Mouse (Mus musculus): ENCODE results near the gene Itprid1. TPM values are rescaled to one million over a fixed set of nuclear protein-coding genes. Genes with fewer than 3 reads are reported as not detected.

The Itprid1 gene
- not detected in 2 replicates for polyA plus RNA-seq (2016; fragmentation: Nextera tagmentation; extraction: Ambion mirVana)

GRCm38 (mm10) chr6:55836650-55837320 lies at the start of gene Itprid1:
Gene Itprid1, plus strand, starts transcription at chr6:55836895.
- 73% methylated on average over 8 of the region's 8 CpGs for WGBS
- no peak for ATAC-seq (ENCODE audit: insufficient number of reproducible peaks, low FRiP score)
- Histone ChIP-seq H3K27ac (ENCODE audit: poor library complexity, severe bottlenecking) (no peak within 1 kb of the TSS), H3K9ac (no peak within 1 kb of the TSS), H3K27me3 (replicated peaks) (no peaks in the 10 kb centered on the region), H3K4me3 (no peak within 1 kb of the TSS), H3K4me2 (no peak within 1 kb of the TSS), H3K36me3 (no peaks in the 10 kb centered on the region), H3K4me1 (replicated peaks) (no peaks in the 10 kb centered on the region), H3K9me3 (replicated peaks) (no peaks in the 10 kb centered on the region)

- H3K27ac ChIP-seq (ENCODE audit: poor library complexity, severe bottlenecking) = no peak overlapping the region
- ATAC-seq (ENCODE audit: insufficient number of reproducible peaks, low FRiP score) = no peak
- H3K36me3 ChIP-seq = no peaks in the 10 kb centered on the region
- peaks cover 15% of the 10 kb centered on the region for H3K4me1 ChIP-seq (replicated peaks)
- H3K9me3 ChIP-seq (replicated peaks) = no peaks in the 10 kb centered on the region
- H3K4me2 ChIP-seq = no peak overlapping the region
- 31% methylated on average over 1 of the region's 1 CpGs for WGBS
- H3K9ac ChIP-seq = no peak overlapping the region
- no peaks in the 10 kb centered on the region for H3K27me3 ChIP-seq (replicated peaks)
- H3K4me3 ChIP-seq = no peak overlapping the region
Observed at GRCm38 (mm10) chr6:55789557-55789956, 47.1 kb upstream of the Itprid1 start.

DNA sequence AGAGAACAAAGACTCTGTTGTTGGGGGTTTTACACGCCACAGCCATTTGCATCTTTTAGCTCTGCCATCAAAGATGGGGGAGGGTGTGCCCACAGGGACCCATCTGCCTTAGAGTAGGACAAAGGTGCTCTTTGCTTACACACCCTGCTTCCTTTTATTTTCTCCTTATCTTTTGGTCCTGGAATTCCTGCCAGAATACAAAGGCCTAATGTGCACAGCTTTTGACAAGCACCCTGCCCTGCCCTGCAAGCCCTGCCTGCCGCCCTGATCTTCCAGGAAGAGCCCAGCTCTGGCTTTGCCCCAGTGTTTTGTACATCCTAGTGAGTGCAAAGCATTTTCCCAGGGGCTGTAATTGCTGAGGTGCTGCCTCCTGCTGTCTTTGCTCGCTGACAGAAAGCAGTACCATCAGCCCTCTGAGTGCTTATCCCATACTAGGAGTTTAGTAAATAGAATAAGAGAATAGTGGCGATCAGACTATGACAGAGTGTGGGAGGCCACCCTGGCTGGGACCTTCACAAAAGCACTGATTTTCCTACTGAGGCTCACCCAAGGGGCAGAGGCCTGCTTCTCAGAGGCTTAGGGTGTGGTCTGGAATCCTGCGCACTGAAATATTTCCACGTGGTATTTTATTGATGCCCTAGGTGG lies 44.7 kb upstream of the Itprid1 start:
- Histone ChIP-seq H3K27ac (ENCODE audit: poor library complexity, severe bottlenecking) (no peak overlapping the region), H3K4me1 (replicated peaks) (peaks cover 15% of the 10 kb centered on the region), H3K36me3 (no peaks in the 10 kb centered on the region), H3K4me2 (peak overlapping the region; percentile 38), H3K9me3 (replicated peaks) (no peaks in the 10 kb centered on the region), H3K27me3 (replicated peaks) (no peaks in the 10 kb centered on the region), H3K9ac (no peak overlapping the region), H3K4me3 (no peak overlapping the region)
- 20% methylated on average over 6 of the region's 6 CpGs for WGBS
- no peak for ATAC-seq (ENCODE audit: insufficient number of reproducible peaks, low FRiP score)

DNA sequence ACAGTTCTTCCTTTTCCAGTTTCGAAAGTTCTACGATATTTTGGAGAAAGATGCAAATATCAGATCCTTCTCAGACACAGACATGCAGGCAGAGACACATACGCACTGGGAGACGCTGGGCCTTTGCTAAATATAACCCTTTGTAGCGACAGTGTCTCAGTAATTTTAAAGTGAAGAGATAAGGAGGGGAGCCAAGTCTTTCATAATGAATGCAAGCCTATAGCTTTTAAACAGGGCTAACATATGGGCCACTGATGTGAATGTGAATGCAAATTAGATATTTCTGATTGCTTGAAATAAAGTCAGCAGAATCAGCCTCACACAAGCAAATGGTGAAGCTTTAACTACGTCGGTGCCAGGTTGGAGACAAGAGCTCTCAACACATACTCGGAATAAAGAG lies 44.2 kb upstream of the Itprid1 start:
- no peaks in the 10 kb centered on the region for H3K36me3 ChIP-seq
- peak overlapping the region; percentile 38 for H3K4me2 ChIP-seq
- no peak overlapping the region for H3K4me3 ChIP-seq
- H3K9ac ChIP-seq = no peak overlapping the region
- no peaks in the 10 kb centered on the region for H3K27me3 ChIP-seq (replicated peaks)
- no peak overlapping the region for H3K27ac ChIP-seq (ENCODE audit: poor library complexity, severe bottlenecking)
- WGBS = 32% methylated on average over 8 of the region's 8 CpGs
- peaks cover 15% of the 10 kb centered on the region for H3K4me1 ChIP-seq (replicated peaks)
- no peaks in the 10 kb centered on the region for H3K9me3 ChIP-seq (replicated peaks)
- ATAC-seq (ENCODE audit: insufficient number of reproducible peaks, low FRiP score) = no peak

GRCm38 (mm10) chr6:55802686-55803085 lies 34.0 kb upstream of the Itprid1 start:
- Histone ChIP-seq H3K36me3 (no peaks in the 10 kb centered on the region), H3K27me3 (replicated peaks) (no peaks in the 10 kb centered on the region), H3K27ac (ENCODE audit: poor library complexity, severe bottlenecking) (no peak overlapping the region), H3K9ac (no peak overlapping the region), H3K4me1 (replicated peaks) (no peaks in the 10 kb centered on the region), H3K4me2 (no peak overlapping the region), H3K4me3 (no peak overlapping the region), H3K9me3 (replicated peaks) (no peaks in the 10 kb centered on the region)
- ATAC-seq (ENCODE audit: insufficient number of reproducible peaks, low FRiP score) = no peak
- 61% methylated on average over 1 of the region's 1 CpGs for WGBS

DNA sequence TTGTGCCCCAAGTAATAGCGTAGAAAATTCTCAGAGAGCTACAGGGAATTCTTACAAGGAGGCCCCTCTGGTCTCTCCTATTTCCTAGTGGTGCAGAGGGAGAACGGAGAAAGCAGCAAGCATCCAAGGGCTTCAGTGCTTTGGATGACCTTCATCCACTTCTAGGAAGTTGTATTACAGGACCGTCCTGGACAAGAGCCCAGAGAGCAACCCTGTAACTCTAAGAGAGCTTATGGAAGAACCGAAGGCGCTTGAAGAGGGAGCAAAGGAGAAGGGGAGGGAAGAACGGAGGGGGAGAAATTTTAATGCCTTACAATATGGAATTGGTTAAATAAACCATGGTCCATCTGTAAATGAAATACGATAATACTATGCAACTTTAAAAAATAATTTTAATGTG lies 33.3 kb upstream of the Itprid1 start:
- Histone ChIP-seq H3K9ac (no peak overlapping the region), H3K36me3 (no peaks in the 10 kb centered on the region), H3K27ac (ENCODE audit: poor library complexity, severe bottlenecking) (no peak overlapping the region), H3K9me3 (replicated peaks) (no peaks in the 10 kb centered on the region), H3K27me3 (replicated peaks) (no peaks in the 10 kb centered on the region), H3K4me1 (replicated peaks) (no peaks in the 10 kb centered on the region), H3K4me2 (no peak overlapping the region), H3K4me3 (no peak overlapping the region)
- WGBS = 70% methylated on average over 7 of the region's 7 CpGs
- ATAC-seq (ENCODE audit: insufficient number of reproducible peaks, low FRiP score) = no peak

- Histone ChIP-seq H3K9ac (no peak overlapping the region), H3K36me3 (no peaks in the 10 kb centered on the region), H3K4me3 (no peak overlapping the region), H3K4me2 (no peak overlapping the region), H3K9me3 (replicated peaks) (no peaks in the 10 kb centered on the region), H3K27ac (ENCODE audit: poor library complexity, severe bottlenecking) (no peak overlapping the region), H3K4me1 (replicated peaks) (no peaks in the 10 kb centered on the region), H3K27me3 (replicated peaks) (no peaks in the 10 kb centered on the region)
- 22% methylated on average over 12 of the region's 12 CpGs for WGBS
- no peak for ATAC-seq (ENCODE audit: insufficient number of reproducible peaks, low FRiP score)
Observed at GRCm38 (mm10) chr6:55803991-55804680, 32.6 kb upstream of the Itprid1 start.

GRCm38 (mm10) chr6:55804681-55805000 lies 32.1 kb upstream of the Itprid1 start:
- no peak overlapping the region for H3K9ac ChIP-seq
- 73% methylated on average over 4 of the region's 4 CpGs for WGBS
- ATAC-seq (ENCODE audit: insufficient number of reproducible peaks, low FRiP score) = no peak

DNA sequence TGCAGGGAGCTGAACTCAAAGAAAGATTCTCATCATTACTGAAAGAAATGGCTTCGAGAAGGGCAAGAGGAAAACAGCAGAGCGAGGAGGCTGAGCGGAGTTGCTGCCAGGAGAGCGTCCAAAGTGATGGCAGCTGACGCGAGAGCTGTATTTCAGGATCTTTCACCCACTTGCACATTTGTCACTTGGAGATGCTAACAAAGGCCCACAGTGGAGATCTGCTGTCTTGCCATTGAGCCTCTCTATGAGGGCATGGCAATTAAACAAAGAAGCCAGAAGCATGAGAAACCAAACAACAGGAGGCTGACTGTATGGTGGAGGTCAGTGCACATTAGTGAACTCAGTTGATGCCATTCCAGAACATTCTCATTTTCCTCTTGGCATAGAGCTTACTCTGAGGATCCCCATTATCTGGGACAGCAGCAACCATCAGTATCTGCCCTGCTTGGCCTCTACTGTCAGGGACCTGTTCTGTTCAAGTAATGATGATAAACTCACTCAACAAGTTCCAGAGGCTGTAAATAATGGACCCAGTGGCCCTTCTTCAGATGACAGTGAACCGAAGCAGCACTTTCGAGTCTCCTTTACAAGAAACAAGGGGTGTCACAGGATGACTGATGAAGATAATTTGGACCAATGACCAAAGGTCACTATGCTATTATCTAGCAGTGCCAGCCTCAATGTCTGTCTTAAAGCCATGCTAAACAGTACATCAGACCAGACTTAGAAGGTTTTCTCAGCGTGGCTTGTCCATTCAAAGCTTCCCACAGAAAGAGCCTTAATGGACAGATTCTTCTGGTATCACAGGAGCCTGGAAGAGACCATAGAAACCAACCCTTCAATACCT lies 31.2 kb upstream of the Itprid1 start:
- Histone ChIP-seq H3K27ac (ENCODE audit: poor library complexity, severe bottlenecking) (no peak overlapping the region), H3K4me3 (no peak overlapping the region), H3K4me2 (no peak overlapping the region), H3K9me3 (replicated peaks) (no peaks in the 10 kb centered on the region), H3K9ac (no peak overlapping the region), H3K36me3 (no peaks in the 10 kb centered on the region), H3K4me1 (replicated peaks) (no peaks in the 10 kb centered on the region), H3K27me3 (replicated peaks) (no peaks in the 10 kb centered on the region; the same call in 1 of the 2 replicates)
- no peak for ATAC-seq (ENCODE audit: insufficient number of reproducible peaks, low FRiP score)
- WGBS = 66% methylated on average over 9 of the region's 9 CpGs

More at GRCm38 (mm10) chr6:55804681-55805000, 32.1 kb upstream of the Itprid1 start:
- Histone ChIP-seq H3K4me3 (no peak overlapping the region), H3K4me2 (no peak overlapping the region), H3K27me3 (replicated peaks) (no peaks in the 10 kb centered on the region; the same call in 1 of the 2 replicates), H3K9me3 (replicated peaks) (no peaks in the 10 kb centered on the region), H3K36me3 (no peaks in the 10 kb centered on the region), H3K4me1 (replicated peaks) (no peaks in the 10 kb centered on the region), H3K27ac (ENCODE audit: poor library complexity, severe bottlenecking) (no peak overlapping the region)

DNA sequence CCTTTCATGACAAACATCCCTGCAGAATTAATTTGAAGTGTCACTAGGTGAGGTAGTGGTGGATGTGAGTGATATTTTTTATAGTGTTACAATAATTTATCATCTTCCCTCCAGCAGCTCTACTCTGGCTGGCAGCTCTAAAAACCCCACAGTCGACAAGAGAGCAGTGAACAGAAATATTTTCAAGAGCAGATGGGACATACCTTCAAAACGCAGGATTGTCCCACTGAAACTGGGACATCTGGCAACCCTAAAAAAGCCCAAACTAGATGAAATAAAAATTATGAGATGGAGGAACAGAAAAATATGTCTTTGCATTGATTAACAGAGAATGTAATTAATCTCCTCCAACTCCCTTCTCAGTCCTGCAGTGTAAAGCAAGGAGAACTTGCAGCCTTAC lies 30.2 kb upstream of the Itprid1 start:
- Histone ChIP-seq H3K4me3 (no peak overlapping the region), H3K36me3 (no peaks in the 10 kb centered on the region), H3K4me2 (no peak overlapping the region), H3K9ac (no peak overlapping the region), H3K4me1 (replicated peaks) (no peaks in the 10 kb centered on the region), H3K9me3 (replicated peaks) (no peaks in the 10 kb centered on the region), H3K27ac (ENCODE audit: poor library complexity, severe bottlenecking) (no peak overlapping the region), H3K27me3 (replicated peaks) (peaks cover 5% of the 10 kb centered on the region; the same call in 1 of the 2 replicates)
- no peak for ATAC-seq (ENCODE audit: insufficient number of reproducible peaks, low FRiP score)
- 76% methylated on average over 2 of the region's 2 CpGs for WGBS

DNA sequence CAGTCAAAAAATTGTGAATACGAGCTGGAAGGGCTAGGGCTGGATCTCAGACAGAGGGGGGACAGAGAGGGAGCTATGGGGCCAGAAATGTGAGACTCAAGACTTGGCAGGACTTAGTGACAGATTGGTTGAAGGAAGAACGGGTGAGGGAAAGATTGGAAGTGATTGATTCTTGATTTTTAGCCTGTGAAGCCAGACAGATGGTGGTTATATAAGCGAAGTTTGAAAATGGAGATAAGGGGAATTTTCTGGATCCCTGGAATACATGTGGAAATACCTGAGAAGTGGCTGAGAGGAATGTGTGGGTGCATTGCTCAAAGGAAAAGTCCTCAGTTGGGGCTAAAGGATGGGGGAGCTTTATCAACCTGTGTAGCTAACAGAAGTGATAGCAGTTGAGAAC lies 28.0 kb upstream of the Itprid1 start:
- no peak for ATAC-seq (ENCODE audit: insufficient number of reproducible peaks, low FRiP score)
- Histone ChIP-seq H3K4me1 (replicated peaks) (no peaks in the 10 kb centered on the region), H3K4me2 (no peak overlapping the region), H3K36me3 (no peaks in the 10 kb centered on the region), H3K9me3 (replicated peaks) (no peaks in the 10 kb centered on the region), H3K4me3 (no peak overlapping the region), H3K27ac (ENCODE audit: poor library complexity, severe bottlenecking) (no peak overlapping the region), H3K9ac (no peak overlapping the region), H3K27me3 (replicated peaks) (peaks cover 9% of the 10 kb centered on the region; the same call in 1 of the 2 replicates)
- WGBS = 64% methylated on average over 3 of the region's 3 CpGs
